Mouse (Mus musculus) spleen, postnatal 36 days (tissue): ENCODE measurements around the gene 2810006K23Rik.
"Not testable (repeated sequence)": the region's sequence is repeated elsewhere in the genome, so short reads cannot be mapped to it uniquely, and the experiment has no call there.

Experiments used
- DNase-seq, 2 experiments: peaks; one replicate each; pipeline ENCODE4 v3.0.0; 2022; ENCODE audit warnings: low spot score in 2 of 2, mixed read lengths in 1 of 2

Gene 2810006K23Rik

DNA sequence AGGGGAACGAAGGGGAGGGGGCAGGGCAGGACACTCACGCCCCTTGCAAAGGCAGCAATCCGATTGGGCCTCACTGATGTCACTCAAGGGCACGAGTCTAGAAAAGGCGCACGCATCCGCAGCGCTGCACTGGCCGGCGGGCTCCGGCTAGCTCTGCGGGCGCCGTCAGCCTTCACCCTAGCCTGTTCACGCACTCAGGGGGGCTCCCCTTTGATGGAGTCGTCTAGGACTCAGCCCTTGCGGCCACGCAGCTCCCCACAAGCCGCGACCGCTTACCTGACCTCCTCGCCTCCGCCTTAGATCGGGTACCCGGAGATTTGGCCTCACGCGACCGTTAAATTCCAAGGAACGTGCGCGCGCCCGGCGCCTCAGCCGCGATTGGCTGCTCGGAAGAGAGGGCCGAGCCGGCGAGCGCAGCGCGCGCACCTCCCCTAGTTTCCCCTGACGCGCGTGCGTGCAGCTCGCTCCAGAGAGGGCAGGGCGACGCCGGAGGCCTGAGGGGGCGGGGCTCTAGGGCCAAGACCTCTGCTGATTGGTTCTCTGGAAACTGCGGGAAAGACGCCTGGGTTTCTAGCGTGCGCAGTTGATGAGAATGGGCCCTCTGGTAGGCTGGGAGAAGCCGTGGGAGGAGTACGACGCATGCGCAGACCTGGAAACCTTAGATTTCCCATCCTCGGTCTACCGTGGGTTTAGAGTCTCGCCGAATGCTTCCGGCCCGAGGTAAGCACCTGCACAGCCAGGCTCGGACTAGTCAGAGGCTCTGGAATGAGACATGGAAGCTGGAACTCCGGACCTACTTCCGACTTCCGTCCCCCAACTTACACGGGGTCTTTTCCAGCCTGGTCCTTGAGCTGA is at the start of gene 2810006K23Rik, which contains the start of gene Mphosph9:
Gene 2810006K23Rik (plus strand): TSS at position 580 of the 855 bp plus-strand sequence.
Gene Mphosph9 (minus strand): TSS at position 463 of the 855 bp plus-strand sequence.
- peak; percentile 100 for DNase-seq

DNA sequence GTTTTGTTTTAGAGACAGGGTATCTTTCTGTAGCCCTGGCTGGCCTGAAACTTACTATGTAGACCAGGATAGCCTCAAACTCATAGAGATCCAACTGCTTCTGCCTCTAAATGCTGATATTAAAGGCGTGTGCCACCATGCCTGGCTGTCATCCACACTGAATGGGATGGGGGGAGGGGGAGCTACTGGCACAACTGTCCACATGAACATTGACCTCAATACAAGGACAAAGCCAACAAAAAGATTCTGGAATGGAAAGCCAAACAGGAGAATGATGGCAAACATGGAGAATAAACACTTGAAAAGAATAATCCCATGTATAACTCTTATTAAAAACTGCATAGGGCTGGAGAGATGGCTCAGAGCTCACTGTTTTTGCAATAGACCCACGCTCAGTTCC is 45.0 kb upstream of the 2810006K23Rik start:
- no peak for DNase-seq

DNA sequence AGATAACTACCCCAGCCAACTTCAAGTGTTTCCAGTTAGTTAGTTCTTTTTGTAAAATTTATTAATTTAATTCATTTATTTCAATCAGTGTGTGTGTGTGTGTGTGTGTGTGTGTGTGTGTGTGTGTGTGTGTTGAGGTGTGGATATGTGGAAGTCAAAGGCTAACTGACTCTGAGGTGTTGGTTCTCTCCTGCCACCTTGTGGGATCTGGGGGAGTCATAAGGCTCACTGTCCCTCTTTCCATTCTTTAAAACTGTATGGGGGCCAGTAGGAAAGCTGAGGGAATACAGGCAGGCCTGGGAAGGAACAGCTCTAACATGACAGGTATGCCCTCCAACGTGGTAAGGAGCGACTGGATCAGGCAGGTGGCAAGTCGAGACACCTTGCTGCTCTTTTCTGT is 43.6 kb upstream of the 2810006K23Rik start:
- DNase-seq, result no peak

DNA sequence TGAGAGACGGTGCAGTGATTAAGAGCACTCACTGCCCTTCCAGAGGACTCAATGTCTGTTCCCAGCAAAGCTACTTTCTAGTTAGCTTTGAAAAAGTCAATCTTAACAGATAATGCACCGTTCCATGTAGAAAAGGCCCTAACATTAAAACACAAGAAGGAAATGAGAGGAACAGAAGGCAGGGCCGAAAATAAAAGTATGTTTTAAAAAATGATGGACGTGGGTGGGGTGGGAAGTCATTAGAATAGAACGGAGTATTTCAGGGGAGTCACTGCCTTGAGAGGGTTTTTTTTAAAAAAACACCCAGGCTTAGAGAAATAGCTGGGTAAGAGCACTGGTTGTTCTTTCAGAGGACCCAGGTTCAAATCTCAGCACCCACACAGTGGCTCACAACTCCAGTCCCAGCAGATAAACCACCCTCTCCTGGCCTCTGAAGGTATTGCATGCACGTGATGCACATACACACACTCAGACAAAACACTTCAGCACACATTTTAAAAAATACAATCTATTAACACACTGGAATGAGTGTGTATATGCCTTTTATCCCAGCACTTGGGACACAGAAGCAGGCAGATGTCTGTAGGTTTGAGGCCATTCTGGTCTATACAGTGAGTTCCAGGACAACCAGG is 40.2 kb upstream of the 2810006K23Rik start:
- no peak for DNase-seq

DNA sequence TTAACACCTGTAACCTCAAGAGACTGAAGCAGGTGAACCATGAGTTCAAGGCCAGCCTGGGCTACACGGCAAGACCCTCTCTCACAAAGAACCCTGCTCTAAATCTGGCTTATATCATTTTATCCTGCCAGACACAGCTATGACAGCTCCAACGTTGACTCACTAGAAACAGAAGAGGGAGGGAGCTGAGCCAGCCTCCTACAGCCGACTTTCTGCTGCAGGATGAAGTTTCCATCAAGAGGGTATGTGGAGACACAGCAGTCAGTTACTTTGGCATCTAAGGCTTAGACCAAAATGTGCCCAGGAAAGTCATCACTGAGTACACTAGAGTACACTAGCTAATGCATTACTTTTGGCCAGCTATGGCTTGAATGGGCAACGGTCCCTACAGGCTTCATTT is 37.7 kb upstream of the 2810006K23Rik start:
- no peak for DNase-seq

DNA sequence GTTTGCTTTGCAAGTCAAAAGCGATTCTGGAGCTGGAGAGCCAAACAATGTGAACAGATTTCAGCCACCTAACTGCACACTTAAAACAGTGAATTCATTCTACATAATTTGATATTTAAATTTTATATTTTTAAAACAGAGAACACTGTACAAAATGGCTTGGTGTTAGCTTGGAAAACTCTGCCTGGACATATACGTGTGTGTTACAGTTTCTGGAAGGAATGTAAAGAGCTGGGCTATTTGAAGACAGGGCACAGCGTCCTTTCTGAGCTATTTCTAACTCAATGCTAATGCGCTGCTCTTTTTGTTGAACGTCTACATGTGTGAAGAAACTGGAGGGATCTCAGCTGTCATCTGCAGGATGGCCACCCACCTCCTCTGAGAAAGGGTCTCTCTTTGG is 33.9 kb upstream of the 2810006K23Rik start:
- no peak for DNase-seq

DNA sequence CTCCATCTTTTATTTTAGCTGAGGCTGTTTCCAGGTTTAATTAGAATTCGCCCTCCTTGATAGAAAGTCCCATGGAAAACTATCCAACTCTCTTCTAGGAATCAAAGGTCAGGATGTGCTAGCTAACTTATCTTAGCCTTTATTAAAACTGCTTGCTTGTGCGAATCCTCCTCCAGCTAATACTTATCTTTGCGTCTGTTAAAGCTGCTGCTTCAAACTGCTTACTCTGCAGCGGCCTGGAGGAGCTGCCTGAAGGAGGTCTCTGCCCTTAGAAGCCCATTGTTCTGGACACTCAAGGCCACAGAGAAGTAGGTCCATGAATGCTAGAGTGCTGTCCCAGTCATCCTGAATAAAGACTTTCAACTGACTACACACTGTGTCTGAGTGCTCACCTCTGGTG is 31.4 kb upstream of the 2810006K23Rik start:
- DNase-seq, result no peak

DNA sequence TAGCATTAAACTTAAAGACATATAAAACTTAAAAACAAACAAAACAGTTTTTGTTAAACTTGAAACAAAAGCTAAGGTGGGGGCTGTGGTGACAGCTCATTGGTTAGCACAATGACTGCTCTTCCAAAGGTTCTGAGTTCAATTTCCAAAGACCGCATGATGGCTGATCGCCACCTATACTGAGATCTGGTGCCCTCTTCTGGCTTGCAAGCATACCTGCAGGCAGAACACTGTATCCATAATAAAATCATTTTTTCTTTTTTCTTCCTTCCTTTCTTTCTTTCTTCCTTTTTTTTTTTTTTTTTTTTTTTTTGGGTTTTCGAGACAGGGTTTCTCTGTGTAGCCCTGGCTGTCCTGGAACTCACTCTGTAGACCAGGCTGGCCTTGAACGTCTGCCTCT is 28.6 kb upstream of the 2810006K23Rik start:
- DNase-seq, result not testable (repeated sequence)

DNA sequence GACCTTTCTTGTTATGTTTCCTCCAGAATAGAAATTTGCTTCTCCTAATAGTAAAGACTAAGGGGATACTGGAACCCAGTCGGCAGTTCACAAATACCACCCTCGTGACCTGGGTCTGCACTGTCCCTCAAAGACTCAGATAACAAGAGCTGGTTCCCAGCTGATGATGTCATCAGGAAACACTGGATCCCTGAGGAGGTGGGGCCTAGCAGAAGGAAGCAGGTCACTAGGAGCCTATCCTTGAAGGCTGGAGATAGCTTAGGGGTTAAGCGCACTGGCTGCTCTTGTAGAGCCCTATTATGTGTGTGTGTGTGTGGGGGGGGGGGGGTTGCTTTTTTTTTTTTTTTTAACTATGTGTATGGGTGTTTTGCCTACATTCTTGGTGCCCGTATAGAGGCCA is 27.8 kb upstream of the 2810006K23Rik start:
- DNase-seq, result no peak

DNA sequence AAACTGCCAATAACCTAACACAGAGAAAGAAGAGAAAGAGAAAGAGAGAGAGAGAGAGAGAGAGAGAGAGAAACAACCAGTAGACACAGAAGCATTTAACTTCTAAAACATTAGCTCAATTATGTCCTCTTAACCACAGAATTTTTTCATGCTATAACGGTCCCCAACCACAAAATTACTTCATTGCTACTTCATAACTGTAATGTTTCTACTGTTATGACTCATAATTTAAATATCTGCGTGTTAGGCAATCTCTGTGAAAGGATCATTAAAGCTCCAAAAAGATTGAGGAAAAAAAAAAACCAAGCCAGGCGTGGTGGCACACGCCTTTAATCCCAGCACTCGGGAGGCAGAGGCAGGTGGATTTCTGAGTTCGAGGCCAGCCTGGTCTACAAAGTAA is 25.0 kb upstream of the 2810006K23Rik start:
- DNase-seq, result not testable (repeated sequence)

DNA sequence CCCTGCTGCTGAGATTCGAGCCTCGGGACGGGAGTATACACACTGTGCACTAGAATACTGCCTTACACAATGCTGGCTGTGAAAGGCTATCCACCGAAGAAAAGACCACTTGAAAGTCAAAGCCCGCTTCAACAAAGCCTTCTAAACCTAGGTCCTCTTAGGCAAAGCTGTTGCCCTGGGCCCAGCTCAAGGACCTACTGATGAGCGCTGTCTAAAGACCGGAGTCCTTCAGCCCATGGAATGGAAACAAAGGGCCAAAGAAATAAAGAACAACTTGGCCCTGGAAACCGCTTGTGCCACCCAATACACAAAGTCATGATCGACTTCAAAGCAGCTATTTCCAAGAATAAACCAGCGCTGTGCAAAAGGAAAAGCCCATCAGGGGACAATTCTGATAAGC is 18.7 kb upstream of the 2810006K23Rik start:
- no peak for DNase-seq

DNA sequence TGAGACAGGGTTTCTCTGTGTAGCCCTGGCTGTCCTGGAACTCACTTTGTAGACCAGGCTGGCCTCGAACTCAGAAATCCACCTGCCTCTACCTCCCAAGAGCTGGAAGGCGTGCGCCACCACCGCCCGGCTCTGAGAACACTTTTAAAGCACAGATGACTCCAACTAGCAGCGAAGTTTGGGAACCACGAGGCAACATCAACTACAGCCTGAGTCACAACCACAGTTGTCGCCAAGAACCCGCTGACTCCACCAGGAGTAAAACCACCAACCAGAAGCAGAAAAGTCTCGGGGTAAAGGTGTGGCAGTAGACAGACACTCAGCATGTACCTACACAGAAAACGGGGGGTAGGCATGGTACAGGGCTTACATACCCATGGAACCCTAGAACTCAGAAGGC is 17.8 kb upstream of the 2810006K23Rik start:
- no peak for DNase-seq

DNA sequence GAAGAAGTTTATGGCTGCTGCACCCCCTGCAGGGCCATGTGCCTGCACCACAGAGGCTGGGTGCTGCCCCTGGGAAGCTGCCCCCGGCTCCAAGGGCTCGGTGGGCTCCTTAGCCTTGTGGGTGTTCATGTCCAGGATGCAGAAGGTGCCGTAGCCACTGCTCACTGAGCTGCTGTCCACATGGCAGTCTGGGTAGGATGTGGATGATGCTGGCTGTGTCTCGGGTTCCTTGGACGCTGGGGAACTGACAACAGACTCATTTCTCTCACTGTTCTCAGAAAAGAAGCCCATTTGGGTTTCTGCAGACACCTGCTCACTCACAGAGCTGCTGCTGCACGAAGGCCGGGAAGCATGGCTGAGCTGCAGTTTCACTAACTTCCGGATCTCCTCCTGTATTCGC is 12.4 kb upstream of the 2810006K23Rik start:
- DNase-seq, result no peak

DNA sequence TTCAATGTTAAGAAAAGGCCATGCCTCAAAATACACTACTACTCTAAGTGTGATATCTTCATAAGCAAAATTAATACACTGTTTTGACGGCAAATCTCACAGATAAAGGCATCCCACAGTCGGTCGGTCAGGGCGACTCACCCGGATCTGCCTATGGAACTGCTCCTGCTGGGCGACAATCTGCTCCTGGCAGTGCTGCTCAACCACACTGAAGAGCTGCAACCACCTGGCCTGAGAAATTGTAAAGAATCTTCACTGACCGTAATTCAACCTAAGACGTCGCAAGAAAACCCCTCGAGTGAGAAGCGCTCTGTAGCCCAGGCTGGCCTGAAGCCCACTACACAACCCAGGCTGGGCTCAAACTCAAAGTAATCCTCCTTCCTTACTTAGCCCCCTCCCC is 11.9 kb upstream of the 2810006K23Rik start:
- DNase-seq, result no peak

DNA sequence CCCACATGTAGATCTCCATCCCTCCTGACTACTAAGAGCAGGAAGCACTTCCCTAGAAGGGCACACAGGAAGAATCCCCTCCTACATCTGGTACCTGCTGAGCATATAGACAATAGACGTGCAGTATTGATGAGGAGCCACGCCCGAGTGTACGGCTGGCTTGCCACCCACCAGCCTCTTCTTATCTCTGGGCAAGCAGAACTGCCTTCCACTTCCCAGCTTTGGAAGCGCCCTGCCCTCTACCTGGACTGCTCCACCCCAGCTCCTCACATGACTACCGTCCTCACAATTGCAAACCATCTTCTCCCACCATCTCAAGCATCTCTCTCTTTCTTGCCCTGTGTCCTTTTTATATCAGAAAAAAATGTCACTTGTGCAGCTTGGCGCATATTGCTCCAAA is 10.2 kb upstream of the 2810006K23Rik start:
- no peak for DNase-seq

DNA sequence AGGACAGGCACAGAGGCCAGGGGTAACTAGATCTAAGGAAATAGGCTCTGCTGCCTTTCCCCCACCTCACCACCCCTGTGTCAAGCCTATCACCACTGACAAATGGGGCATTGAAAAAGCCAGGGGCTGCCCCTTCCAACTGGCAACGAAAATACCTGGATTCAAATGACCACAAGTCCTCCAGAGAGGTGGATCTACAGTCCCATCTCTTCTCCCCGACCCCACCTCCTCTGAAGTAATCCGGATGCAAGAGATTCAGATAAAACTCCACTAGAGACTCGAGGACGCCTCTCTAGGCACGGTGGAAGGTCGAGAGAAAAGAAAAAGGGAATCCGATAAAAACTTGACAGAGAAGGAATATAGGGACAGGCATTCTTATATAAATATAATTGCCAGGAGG is 1.1 kb upstream of the 2810006K23Rik start:
- no peak for DNase-seq

DNA sequence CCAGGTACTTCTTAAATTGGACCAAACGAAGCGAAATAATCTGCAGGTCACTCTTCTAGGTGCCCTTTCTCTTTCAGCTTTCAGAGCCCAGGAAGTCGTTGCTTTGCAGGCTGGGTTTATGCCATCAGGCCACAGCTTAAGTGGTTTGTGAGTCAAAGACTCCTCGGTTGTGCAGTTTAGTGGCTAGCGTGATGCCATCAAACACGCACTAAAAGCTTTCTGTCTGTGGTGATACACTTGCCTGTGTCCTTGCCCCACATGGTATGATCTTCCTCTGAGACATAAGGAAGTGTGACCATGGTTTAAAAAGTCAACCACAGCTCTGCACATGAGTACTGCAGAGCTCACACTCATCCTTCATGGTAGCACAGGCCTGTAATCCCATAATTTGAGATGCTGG is 2.2 kb downstream of the 2810006K23Rik start:
- DNase-seq, result no peak

DNA sequence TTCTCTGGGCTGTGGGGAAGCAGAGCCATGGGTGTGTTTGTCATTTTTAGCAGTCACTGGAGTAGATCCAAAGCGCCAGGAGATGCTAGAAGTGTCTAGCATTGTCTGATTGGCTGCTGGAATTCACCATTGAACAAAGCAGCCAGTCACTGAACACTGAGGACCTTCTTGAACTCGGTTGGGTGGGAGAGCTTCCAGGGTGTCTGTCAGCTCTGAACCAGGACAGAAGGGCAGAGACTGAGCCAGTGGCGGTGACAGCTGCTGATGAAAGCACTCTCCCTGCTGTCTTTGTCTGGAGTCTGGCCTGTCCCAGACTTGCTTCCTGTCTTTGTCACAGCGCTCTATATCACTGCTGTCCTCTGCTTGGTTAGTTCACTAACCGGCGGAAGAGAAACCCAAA is 6.5 kb downstream of the 2810006K23Rik start:
- DNase-seq, result no peak

DNA sequence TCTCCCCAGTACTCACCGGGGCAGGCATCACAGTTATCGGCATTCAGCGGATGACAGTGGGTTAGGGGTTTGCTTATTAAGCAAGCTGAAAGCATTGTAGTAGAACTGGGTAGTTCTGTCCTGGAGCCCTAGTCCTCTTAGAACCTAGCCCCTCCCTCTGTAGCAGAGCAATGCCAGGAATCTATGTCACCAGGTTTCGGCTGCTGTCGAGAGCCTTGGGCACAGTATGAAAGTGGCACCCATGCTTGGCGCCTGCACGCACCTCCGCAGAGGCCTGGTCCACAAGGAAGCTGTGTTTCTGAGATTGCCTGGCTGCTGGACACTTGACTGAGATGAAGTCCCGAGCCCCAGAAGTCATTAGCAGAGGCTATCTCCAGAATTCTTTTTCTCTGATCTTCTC is 9.2 kb downstream of the 2810006K23Rik start:
- no peak for DNase-seq

DNA sequence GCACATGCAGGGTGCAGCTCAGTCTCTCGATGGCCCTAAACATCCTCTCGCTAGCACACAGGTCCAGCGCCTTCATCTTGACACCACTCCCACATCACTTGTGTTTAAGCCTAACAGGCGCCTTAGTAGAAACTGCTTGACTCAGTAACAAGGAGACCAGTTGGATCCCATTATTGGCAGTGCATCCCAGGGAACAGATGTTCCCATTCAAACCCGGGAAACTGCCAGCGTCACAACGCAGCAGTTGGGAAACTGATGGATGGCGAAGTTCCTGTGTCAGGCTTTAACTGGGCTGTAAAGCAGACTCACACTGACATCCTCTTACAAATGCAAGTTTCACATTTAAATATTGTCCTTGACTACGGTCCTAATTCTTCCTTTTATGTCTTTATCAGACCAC is 10.0 kb downstream of the 2810006K23Rik start:
- DNase-seq, result no peak

DNA sequence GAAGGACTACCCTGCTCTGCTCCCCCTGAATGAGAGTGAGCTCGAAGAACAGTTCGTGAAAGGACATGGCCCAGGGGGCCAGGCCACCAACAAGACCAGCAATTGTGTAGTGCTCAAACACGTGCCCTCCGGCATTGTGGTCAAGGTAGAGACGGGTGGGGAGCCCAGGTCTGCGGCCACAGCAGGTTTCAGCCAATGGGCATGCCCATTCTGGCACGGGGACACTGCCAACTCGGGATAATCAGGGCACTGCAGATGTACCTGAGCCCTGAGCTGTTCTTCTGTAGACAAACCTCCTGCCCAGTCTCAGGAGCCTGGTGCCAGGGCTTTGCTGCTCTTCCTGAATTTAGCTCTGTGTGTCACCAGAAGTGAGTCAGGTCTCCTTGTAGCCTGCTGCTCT is 10.9 kb downstream of the 2810006K23Rik start:
- no peak for DNase-seq

DNA sequence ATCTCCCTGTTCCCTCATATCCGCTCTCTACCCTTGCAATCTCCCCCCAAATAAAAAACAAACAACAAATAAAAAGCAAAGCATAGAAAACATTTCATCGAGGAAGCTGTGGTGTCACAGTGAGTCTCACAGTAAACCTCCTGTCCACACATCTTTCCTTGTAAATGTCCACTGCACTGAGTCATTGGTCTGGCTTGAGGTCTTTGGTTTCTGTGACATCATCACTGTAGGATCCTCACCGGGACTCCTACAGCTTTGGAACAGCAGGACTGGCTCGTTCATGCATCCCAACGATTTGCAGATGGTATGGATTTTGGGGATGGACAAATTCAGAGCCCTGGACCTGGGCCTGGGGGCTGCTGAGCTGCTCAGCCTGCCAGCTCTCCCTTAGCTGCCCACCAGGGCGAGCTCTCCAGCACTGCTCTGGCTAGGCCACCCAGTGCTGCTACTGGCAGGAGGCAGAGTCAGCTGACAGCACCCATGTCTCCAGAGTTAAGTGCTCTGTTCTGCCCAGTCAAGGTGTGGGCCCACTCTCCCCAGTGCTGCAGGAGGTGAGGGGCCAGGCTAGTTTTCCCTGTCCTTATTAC is 14.0 kb downstream of the 2810006K23Rik start:
- DNase-seq, result peak in 1 of 2 experiments; percentile 13

DNA sequence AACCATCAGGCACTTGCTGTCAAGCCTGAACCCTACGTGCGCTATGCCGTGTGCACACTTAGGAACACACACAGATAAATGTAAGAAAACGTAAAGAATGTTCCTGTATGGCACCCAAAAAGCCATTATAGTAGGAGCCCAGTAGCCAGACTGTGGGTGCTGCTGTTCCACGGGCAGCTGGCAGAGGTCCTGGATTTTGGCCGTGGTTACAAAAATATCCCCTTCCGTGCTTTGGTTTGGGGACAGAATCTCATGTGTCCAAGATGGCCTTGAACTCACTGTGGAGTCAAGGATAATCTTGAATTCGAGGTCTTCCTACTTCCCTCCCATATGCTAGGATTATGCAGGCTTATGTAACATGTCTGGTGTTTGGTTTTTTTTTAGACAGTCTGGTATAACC is 15.0 kb downstream of the 2810006K23Rik start:
- DNase-seq, result no peak
